Mouse (Mus musculus) intestine, postnatal 0 days (tissue): ENCODE data around the gene Nwd1. TPM values are rescaled to one million over a fixed set of nuclear protein-coding genes. Genes with fewer than 3 reads are reported as not detected.
"Not testable (repeated sequence)": the region's sequence is repeated elsewhere in the genome, so short reads cannot be mapped to it uniquely, and the experiment has no call there.

ENCODE experiments used
- ATAC-seq: fragments of 200-750 bp; cut with Nextera tagmentation; 2 replicates; pipeline ENCODE4 v1.8.0; 2017; ENCODE audit warnings: mild to moderate bottlenecking, moderate TSS enrichment, moderate library complexity
- H3K27ac ChIP-seq: fragments of 300-500 bp; sonication (generic); 2 replicates; pipeline ENCODE4 v1.5.1; 2014; ENCODE audit warnings: mild to moderate bottlenecking, low read depth, low read length, moderate library complexity
- H3K27me3 ChIP-seq: fragments of 300-500 bp; sonication (generic); replicated peaks from 2 replicates; pipeline ENCODE4 v1.6.1; 2014; ENCODE audit warnings: low read length, mixed read lengths; ENCODE audit not compliant: control insufficient read depth, insufficient read depth
- H3K36me3 ChIP-seq: fragments of 300-500 bp; sonication (generic); 2 replicates; pipeline ENCODE4 v1.6.1; 2014; ENCODE audit warnings: mild to moderate bottlenecking, moderate library complexity; ENCODE audit not compliant: control insufficient read depth, insufficient read depth
- H3K4me1 ChIP-seq: fragments of 300-500 bp; sonication (generic); replicated peaks from 2 replicates; pipeline ENCODE4 v1.6.1; 2014; ENCODE audit warnings: antibody characterized with exemption, low read length, mixed read lengths; ENCODE audit not compliant: control insufficient read depth, insufficient read depth
- H3K4me2 ChIP-seq: fragments of 300-500 bp; sonication (generic); replicated peaks from 2 replicates; pipeline ENCODE4 v1.6.1; 2014; ENCODE audit warnings: low read depth, mild to moderate bottlenecking, moderate library complexity
- H3K4me3 ChIP-seq: fragments of 300-500 bp; sonication (generic); 2 replicates; pipeline ENCODE4 v1.5.1; 2014; ENCODE audit warnings: low read depth, low read length
- H3K9ac ChIP-seq: fragments of 300-500 bp; sonication (generic); 2 replicates; pipeline ENCODE4 v1.6.1; 2014; ENCODE audit warnings: mild to moderate bottlenecking, low read depth, low read length
- H3K9me3 ChIP-seq: fragments of 300-500 bp; sonication (generic); 2 replicates; pipeline ENCODE4 v1.6.1; 2016; ENCODE audit warnings: mixed run types; ENCODE audit not compliant: control insufficient read depth
- CTCF ChIP-seq: sonication (generic); IDR thresholded peaks from 2 replicates; pipeline ENCODE4 v1.5.1; 2016; ENCODE audit warnings: low read depth, mild to moderate bottlenecking, control low read depth, antibody characterized with exemption, moderate library complexity
- WGBS: fragments of 180-500 bp; shearing (Covaris S2); extraction: QIAGEN DNeasy Blood & Tissue Kit; methylation state at CpG from one replicate; pipeline ENCODE4 v1.1.7; 2014; 5-methylcytosine and 5-hydroxymethylcytosine counted together
- polyA plus RNA-seq: library from polyadenylated mRNA; unstranded; fragments of >200 nt; fragmentation: Nextera tagmentation; extraction: Ambion mirVana; gene quantifications from 2 replicates; pipeline ENCODE4 v1.2.1, GENCODE M21; 2015

The Nwd1 gene
- polyA plus RNA-seq, 1 experiment from 2014 or later, result 0.07 TPM

- H3K27ac ChIP-seq, result no peak overlapping the region
- 26% methylated on average over 2 of the region's 2 CpGs for WGBS
- no peak overlapping the region for H3K9ac ChIP-seq
- no peaks in the 10 kb centered on the region for H3K27me3 ChIP-seq
- no peak for TF ChIP-seq CTCF
- no peaks in the 10 kb centered on the region for H3K4me1 ChIP-seq
- no peak overlapping the region for H3K4me3 ChIP-seq
- ATAC-seq, result peak; percentile 61
- H3K36me3 ChIP-seq, result no peaks in the 10 kb centered on the region
- no peak overlapping the region for H3K4me2 ChIP-seq
- no peaks in the 10 kb centered on the region for H3K9me3 ChIP-seq
These were observed 36.6 kb downstream of the Nwd1 start for GRCm38 (mm10) chr8:72683010-72683521.

GRCm38 (mm10) chr8:72683572-72684099 is 37.1 kb downstream of the Nwd1 start:
- not testable (repeated sequence) for H3K4me2 ChIP-seq

GRCm38 (mm10) chr8:72698349-72698926 is 51.9 kb downstream of the Nwd1 start:
- Histone ChIP-seq H3K9ac (no peak overlapping the region), H3K27ac (no peak overlapping the region), H3K9me3 (no peaks in the 10 kb centered on the region), H3K27me3 (no peaks in the 10 kb centered on the region), H3K4me1 (no peaks in the 10 kb centered on the region), H3K36me3 (no peaks in the 10 kb centered on the region), H3K4me3 (no peak overlapping the region), H3K4me2 (no peak overlapping the region)
- no peak for TF ChIP-seq CTCF
- 95% methylated on average over 2 of the region's 2 CpGs for WGBS
- no peak for ATAC-seq

More at GRCm38 (mm10) chr8:72683572-72684099, 37.1 kb downstream of the Nwd1 start:
- ATAC-seq, H3K4me1 ChIP-seq, H3K9ac ChIP-seq, H3K9me3 ChIP-seq, H3K4me3 ChIP-seq, H3K27me3 ChIP-seq, H3K27ac ChIP-seq, H3K36me3 ChIP-seq: not testable (repeated sequence)
- WGBS, result 83% methylated on average over 5 of the region's 5 CpGs

- no peak overlapping the region for H3K4me3 ChIP-seq
- H3K9me3 ChIP-seq, result no peaks in the 10 kb centered on the region
- no peak for TF ChIP-seq CTCF
- ATAC-seq, result no peak
- no peaks in the 10 kb centered on the region for H3K4me1 ChIP-seq
- H3K27ac ChIP-seq, result no peak overlapping the region
- H3K4me2 ChIP-seq, result no peak overlapping the region
- H3K27me3 ChIP-seq, result no peaks in the 10 kb centered on the region
- WGBS, result 62% methylated on average over 6 of the region's 6 CpGs
- H3K9ac ChIP-seq, result no peak overlapping the region
- no peaks in the 10 kb centered on the region for H3K36me3 ChIP-seq
These were observed 66.1 kb downstream of the Nwd1 start for GRCm38 (mm10) chr8:72712569-72712968.

GRCm38 (mm10) chr8:72716594-72716993 is 70.1 kb downstream of the Nwd1 start:
- no peak overlapping the region for H3K27ac ChIP-seq
- 72% methylated on average over 5 of the region's 5 CpGs for WGBS
- H3K9me3 ChIP-seq, result no peaks in the 10 kb centered on the region
- no peaks in the 10 kb centered on the region for H3K36me3 ChIP-seq
- no peaks in the 10 kb centered on the region for H3K4me1 ChIP-seq
- no peak overlapping the region for H3K9ac ChIP-seq
- ATAC-seq, result no peak
- H3K27me3 ChIP-seq, result no peaks in the 10 kb centered on the region
- H3K4me2 ChIP-seq, result no peak overlapping the region
- H3K4me3 ChIP-seq, result no peak overlapping the region
- TF ChIP-seq CTCF, result no peak

- WGBS, result 19% methylated on average over 1 of the region's 1 CpGs
These were observed 74.0 kb downstream of the Nwd1 start for GRCm38 (mm10) chr8:72720541-72720940.

More at GRCm38 (mm10) chr8:72720541-72720940, 74.0 kb downstream of the Nwd1 start:
- Histone ChIP-seq H3K27ac (no peak overlapping the region), H3K9ac (no peak overlapping the region), H3K4me3 (no peak overlapping the region), H3K27me3 (no peaks in the 10 kb centered on the region), H3K36me3 (peaks cover 4% of the 10 kb centered on the region), H3K4me1 (no peaks in the 10 kb centered on the region), H3K4me2 (no peak overlapping the region), H3K9me3 (no peaks in the 10 kb centered on the region)
- ATAC-seq, result no peak
- TF ChIP-seq CTCF, result no peak
